Mouse (Mus musculus): Measurements from ENCODE around the gene C1qtnf7.

The C1qtnf7 gene

DNA sequence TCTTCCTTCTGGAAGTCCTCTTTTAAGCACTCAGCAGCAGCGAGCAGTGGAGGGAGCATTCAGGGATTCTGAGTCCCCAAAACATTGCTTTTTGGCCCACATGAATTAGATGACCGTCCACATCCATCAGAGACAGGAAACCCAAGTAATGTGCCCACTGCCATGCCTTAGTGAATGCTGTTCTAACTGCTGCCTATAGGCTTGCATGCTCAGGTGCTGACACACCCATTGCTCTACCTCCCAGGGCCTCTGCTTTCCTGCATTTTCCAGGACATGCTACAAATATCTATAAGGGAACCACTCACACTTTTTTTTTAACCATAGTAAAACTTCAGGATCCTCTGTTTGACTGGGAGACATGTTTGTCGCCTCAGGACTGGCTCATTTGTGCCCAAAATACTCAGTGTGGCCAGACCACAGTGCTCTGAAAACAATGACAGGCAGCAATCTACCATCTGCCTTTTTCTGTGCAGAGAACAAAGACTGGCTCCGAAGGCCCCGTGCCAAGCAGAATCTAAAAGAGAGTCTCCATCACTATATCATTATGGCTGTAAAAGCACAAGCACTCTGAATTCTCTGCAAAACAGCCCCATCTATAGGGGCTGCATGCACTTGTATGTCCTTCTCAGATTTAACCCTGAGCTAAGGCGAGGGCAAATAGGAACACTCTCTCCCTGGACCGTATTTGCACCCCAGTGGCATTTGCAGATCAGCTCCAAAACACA, 106.4 kb downstream of the C1qtnf7 start:
- no peak for DNase-seq (ENCODE audit: low spot score)

DNA sequence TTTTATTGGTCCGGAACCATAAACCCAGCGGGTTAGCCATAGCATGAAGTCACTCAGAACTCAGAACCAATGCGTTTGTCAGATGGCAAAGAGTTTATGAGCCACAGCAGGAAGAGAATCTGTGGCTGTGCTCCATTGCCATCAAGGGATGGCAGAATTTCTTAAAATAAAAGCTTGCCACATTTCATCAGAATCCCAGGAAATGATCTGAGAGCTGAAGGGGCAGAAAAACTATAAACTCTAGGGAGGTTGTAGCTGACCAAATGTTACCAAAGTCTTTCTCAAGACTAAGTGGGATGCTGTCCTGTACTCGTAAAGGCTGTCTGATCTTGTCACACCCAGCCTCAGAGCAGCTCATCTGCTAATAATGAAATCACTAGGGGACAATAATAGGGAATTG, 110.1 kb downstream of the C1qtnf7 start:
- DNase-seq (ENCODE audit: low spot score): no peak

DNA sequence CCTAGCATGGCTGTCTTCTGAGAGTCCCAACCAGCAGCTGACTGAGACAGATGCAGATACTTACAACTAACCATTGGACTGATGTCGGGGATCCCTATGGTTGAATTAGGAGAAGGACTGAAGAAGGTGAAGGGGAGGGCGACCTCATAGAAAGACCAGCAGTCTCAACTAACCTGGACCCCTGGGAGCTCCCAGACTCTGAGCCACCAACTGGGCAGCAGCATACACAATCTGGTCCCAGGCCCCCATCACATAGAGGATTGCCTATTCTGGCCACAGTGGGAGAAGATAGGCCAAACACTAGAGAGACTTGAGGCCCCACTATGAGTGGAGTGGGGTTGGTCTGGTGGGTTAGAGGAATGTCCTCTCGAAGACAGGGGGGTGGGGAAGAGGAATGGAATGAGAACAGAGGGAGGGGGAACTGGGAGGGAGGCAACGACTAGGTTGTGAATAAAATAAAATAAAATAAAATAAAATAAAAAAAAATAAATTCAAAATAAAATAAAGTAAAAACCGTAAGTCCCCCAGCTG, 118.8 kb downstream of the C1qtnf7 start:
- no peak for DNase-seq (ENCODE audit: low spot score)

DNA sequence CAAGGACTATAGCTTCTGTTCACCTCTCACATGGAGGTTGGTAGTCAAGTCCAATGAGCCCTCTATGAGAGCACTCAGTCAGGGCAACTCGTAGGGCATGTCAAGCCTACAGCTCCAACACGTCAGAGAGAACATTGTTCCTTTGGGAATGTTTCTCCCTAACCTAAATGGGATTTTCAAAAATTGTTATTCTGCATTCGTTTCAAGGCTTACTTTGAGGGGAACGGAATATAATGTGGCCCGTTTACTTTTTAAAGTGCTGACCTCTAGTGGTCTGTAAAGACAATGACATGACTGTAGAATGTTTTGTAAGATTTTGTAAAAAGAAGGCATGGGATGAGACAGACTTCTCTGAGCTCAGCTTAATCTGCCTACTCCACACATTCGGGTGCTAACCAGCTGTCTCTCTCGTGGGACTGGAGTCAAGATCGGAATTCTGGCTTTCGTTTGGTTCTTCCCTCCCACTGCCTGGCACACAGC, 119.3 kb downstream of the C1qtnf7 start:
- DNase-seq (ENCODE audit: low spot score): no peak

DNA sequence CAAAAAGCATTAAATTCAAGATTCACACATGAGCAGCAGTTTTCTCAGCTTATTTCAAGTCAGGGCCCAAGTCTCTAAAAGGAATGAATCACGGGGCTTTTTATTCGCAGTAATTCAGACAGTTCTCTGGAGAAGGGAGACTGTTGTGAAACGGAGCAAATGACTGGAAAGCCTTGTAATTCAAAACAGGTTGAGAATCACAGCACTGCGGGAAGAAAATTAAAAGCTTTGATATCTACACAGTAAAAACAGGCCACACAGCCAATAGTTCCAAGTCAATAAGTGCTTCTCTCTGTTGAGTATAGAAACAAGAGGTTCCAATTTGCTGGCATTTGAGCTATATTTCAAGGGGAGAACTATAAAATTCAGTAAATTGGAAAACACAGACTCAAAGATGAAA, 129.7 kb downstream of the C1qtnf7 start:
- no peak for DNase-seq (ENCODE audit: low spot score)

DNA sequence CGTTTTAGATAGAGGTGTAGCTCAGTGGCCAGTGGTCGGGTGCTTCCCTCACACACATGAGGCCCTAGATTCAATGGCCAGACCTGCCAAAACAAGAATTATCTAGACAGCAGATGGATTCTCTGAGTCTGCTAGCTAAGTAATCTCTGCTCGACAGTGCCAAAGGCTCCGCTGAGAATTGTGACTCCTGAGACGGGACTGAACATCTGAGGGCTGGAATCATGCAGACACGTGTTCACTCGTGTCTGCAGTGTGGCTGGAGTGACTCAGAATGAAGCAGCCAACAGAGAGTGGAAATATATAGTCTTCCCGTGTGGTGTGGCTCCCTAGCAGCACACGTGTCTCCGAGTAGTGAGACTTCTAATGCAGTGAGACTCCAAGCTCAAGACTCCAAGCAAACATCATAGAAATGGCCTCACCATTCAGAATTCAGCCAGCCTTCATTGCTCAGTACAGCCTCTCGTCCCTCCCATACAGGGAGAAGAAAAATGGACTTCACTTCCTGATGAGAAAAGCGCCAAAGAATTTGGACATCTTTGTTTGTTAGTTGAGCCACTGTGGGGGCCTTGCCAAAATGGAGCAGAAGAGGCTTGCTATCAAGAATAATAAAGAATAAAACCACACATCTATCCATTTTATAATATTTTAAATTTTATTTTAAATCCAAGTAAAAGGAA, 131.9 kb downstream of the C1qtnf7 start:
- no peak for DNase-seq (ENCODE audit: low spot score)

DNA sequence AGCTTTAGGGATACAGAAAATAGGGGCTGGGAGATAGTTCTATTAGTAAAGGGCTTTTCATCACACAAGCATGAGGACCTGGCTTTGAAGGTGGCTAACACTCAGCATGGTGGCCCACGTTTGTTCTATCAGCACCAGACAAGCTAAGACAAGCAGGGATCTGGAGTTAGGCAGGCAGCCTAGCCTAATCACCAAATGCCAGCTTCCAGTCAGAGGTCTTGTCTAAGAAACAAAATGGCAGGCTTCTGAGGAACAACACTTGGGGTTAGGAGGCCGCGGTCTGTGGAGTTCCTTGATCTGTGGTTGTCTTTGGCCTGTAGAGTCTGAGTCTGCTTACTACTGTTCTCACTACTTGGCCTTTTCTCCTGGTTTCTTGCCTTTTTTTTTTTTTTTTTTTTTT, 146.2 kb downstream of the C1qtnf7 start:
- no peak for DNase-seq (ENCODE audit: low spot score)

DNA sequence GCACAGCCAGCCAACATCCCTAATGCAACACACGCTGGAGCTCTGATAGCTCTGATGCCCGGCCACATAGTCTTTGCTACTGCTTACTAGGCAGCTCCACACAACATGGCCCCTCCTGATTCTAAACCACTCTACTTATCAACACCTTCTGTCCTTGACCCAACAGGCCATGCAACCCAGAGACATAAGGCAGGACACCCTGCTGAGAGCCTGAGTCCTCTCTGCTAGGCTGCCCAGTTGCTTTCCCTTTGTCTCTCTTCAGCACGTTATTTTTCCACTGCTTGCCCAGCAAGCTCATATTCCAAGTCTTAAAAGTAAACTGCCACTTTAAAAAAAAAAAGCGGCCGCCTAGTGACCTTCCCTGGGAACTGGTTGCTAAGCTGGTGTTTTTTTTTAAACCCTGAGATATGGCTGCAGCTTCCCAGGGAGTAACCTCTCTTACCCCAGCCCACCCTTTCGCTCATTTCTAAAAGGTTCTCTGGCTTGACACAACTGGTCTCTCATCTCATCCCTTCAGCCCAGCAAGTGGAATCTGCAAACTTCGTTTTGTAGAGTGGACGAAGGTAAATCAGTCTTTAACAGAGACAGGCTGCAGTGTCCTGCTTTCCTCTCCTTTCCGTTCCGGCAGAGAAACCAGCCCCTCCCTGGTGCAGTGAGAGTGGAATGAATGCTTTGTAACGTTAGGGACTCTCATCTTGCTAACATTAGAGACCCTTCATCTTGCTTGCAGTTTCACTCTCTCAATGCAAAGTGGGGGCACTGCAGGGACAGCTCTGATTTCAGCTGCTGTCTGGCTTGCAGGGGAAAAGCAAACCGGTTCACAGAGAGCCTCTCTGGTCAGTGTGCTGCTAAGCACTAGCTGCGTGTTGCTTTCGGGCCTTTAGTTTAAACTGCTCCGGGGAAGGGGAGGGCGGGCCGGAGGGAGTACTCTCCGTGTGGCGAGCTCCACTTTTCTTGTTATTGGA, 146.9 kb downstream of the C1qtnf7 start, which contains the start of gene Cc2d2a:
TSS of gene Cc2d2a (plus strand) at position 350 of the 965 bp plus-strand sequence.
- no peak for DNase-seq (ENCODE audit: low spot score)

DNA sequence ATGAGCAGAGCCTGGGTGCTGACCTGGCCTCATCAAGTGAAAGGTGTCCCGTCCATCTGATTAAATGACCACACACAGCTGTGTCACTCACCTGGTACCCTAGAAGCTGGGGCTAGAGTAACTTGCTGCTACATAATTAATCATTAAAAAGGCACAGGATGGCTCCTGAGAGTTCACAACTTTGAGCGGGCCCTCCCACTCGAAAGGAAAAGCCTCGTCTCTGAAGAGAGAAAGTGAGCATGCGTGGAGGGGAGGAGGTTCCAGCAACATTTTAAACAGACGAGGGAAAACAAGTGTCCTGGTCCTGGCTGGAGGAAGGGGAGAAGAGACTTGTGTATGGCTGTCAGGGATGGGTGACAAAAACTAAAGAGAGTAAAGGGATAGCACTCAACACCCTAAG, 148.2 kb downstream of the C1qtnf7 start:
- no peak for DNase-seq (ENCODE audit: low spot score)

DNA sequence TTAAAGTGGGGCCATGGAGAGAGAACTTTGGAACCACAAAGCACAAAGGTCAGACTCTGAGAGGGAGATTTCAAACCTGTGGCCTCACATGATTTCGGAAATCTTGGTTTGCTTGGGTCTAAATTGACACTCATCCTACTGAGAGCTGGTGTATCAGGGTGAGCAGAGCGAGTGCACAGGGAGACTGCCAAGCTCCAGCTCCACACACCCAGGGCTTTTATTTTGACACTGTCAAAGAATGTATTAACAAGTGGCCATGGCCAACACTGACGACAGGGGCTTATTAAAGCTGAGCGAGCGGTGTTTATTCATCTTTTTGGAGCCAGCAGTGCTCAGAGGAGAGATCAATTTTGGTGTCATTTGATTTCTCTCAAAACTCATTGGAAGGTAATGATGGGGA, 149.8 kb downstream of the C1qtnf7 start:
- no peak for DNase-seq (ENCODE audit: low spot score)
